Mouse (Mus musculus) liver, adult 2 months (tissue): ENCODE results near the gene B4galt4.
A peak's percentile ranks its signal among the peaks of the same experiment; 100 is the strongest.

Experiments used
- CTCF ChIP-seq: fragments of 200-500 bp; IDR thresholded peaks from 2 replicates; pipeline ENCODE4 v1.5.1; 2011; ENCODE audit warnings: low read depth, low read length, control low read depth
- POLR2A ChIP-seq: fragments of 200-500 bp; IDR thresholded peaks from 2 replicates; pipeline ENCODE4 v1.6.1; 2011; ENCODE audit warnings: low read length, control low read depth; ENCODE audit not compliant: insufficient read depth; ENCODE audit errors: extremely low read depth

DNA sequence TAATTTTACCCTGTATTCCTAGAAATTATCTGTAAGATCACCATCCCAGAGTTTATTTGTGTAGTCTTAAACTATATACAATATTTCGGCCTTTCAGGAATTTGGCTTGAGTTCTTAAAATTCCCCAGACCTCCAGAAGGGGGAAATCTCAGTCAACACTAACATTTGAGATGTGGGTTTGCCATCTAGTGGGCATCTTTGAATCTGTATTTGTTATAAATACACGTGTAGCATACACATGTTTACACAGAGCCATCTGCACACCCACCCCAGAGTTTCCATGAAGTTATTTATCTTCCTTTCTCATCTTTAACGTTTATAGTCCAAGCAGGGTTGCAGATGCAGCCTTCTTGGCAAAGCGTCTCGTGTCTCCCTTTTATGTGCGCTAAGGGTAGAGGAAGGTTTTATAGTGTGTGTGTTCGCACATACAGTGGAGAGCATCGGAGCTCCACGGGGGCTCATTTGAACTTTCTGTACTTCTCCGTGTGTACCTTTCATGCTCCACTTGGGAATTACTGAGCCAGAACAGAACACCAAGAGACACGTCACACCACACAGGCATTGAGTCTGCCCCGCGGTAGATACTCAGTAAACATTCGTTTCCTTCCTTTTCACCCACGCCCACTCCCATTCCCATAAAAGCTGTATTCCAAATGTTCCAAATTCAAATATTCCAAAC, 12.3 kb upstream of the B4galt4 start:
- peak; percentile 30 for TF ChIP-seq CTCF
- TF ChIP-seq POLR2A: no peak
